Mouse (Mus musculus) erythroblast, embryonic 14.5 days (primary cell): Measurements from ENCODE around the gene Exoc3l.

Source experiments
- GATA1 ChIP-seq: IDR thresholded peaks from 2 replicates; pipeline ENCODE4 v1.6.1; 2012; ENCODE audit warnings: low read length, inconsistent platforms, mixed read lengths
- TAL1 ChIP-seq: IDR thresholded peaks from 3 replicates; pipeline ENCODE4 v1.6.1; 2012; ENCODE audit warnings: low read length, inconsistent platforms, mixed read lengths

GRCm38 (mm10) chr8:105307670-105308069 lies 11.8 kb upstream of the Exoc3l start:
- TF ChIP-seq GATA1, result no peak
- no peak for TF ChIP-seq TAL1
